Mouse (Mus musculus): ENCODE results near the gene Cd200. TPM values are rescaled to one million over a fixed set of nuclear protein-coding genes. Genes with fewer than 3 reads are reported as not detected.

The Cd200 gene
- polyA plus RNA-seq, 1 experiment from 2014 or later = 104 TPM

- ATAC-seq (replicated peaks; ENCODE audit: low FRiP score, low read depth) (no peak), DNase-seq (ENCODE audit: low spot score) (no peak)
- 87% methylated on average over 2 of the region's 2 CpGs for WGBS
- H3K4me3 ChIP-seq (replicated peaks; ENCODE audit: low read depth, low read length) = no peak overlapping the region
- no peak overlapping the region for H3K27ac ChIP-seq
- H3K4me2 ChIP-seq (ENCODE audit: low read length) = no peak overlapping the region
- H3K4me1 ChIP-seq (replicated peaks; ENCODE audit: insufficient read depth, low read length) = no peaks in the 10 kb centered on the region
- H3K9ac ChIP-seq (ENCODE audit: low read depth, low read length) = no peak overlapping the region
- TF ChIP-seq CTCF (IDR thresholded peaks at IDR 0.05; ENCODE audit: low read depth) = no peak
- no peaks in the 10 kb centered on the region for H3K27me3 ChIP-seq (ENCODE audit: insufficient read depth, low read length)
- no peaks in the 10 kb centered on the region for H3K36me3 ChIP-seq (ENCODE audit: insufficient read depth, low read length)
- H3K9me3 ChIP-seq (replicated peaks; ENCODE audit: low read length) = no peaks in the 10 kb centered on the region
Observed at GRCm38 (mm10) chr16:45374074-45374473, 34.8 kb downstream of the Cd200 start.

GRCm38 (mm10) chr16:45371076-45371475 lies 37.8 kb downstream of the Cd200 start:
- Histone ChIP-seq H3K36me3 (ENCODE audit: insufficient read depth, low read length) (no peaks in the 10 kb centered on the region), H3K4me1 (replicated peaks; ENCODE audit: insufficient read depth, low read length) (no peaks in the 10 kb centered on the region), H3K27ac (no peak overlapping the region), H3K9ac (ENCODE audit: low read depth, low read length) (no peak overlapping the region), H3K27me3 (ENCODE audit: insufficient read depth, low read length) (no peaks in the 10 kb centered on the region), H3K4me3 (replicated peaks; ENCODE audit: low read depth, low read length) (no peak overlapping the region), H3K9me3 (replicated peaks; ENCODE audit: low read length) (no peaks in the 10 kb centered on the region), H3K4me2 (ENCODE audit: low read length) (no peak overlapping the region)
- no peak for ATAC-seq (replicated peaks; ENCODE audit: low FRiP score, low read depth)
- TF ChIP-seq CTCF (IDR thresholded peaks at IDR 0.05; ENCODE audit: low read depth) = no peak
- no peak for DNase-seq (ENCODE audit: low spot score)
- WGBS = 77% methylated on average over 1 of the region's 1 CpGs

- DNase-seq (ENCODE audit: low spot score) (no peak), ATAC-seq (replicated peaks; ENCODE audit: low FRiP score, low read depth) (no peak)
- Histone ChIP-seq H3K27me3 (ENCODE audit: insufficient read depth, low read length) (no peaks in the 10 kb centered on the region), H3K27ac (no peak overlapping the region), H3K9ac (ENCODE audit: low read depth, low read length) (no peak overlapping the region), H3K4me2 (ENCODE audit: low read length) (no peak overlapping the region), H3K36me3 (ENCODE audit: insufficient read depth, low read length) (no peaks in the 10 kb centered on the region), H3K4me3 (replicated peaks; ENCODE audit: low read depth, low read length) (no peak overlapping the region), H3K9me3 (replicated peaks; ENCODE audit: low read length) (no peaks in the 10 kb centered on the region), H3K4me1 (replicated peaks; ENCODE audit: insufficient read depth, low read length) (no peaks in the 10 kb centered on the region)
- TF ChIP-seq CTCF (IDR thresholded peaks at IDR 0.05; ENCODE audit: low read depth) = no peak
- WGBS = 73% methylated on average over 4 of the region's 4 CpGs
Observed at GRCm38 (mm10) chr16:45369285-45369965, 39.4 kb downstream of the Cd200 start.

GRCm38 (mm10) chr16:45366111-45366510 lies 42.7 kb downstream of the Cd200 start:
- Histone ChIP-seq H3K27me3 (ENCODE audit: insufficient read depth, low read length) (no peaks in the 10 kb centered on the region), H3K9me3 (replicated peaks; ENCODE audit: low read length) (no peaks in the 10 kb centered on the region)
- TF ChIP-seq CTCF (IDR thresholded peaks at IDR 0.05; ENCODE audit: low read depth) = no peak

GRCm38 (mm10) chr16:45365353-45365752 lies 43.5 kb downstream of the Cd200 start:
- Histone ChIP-seq H3K4me3 (replicated peaks; ENCODE audit: low read depth, low read length) (no peak overlapping the region), H3K4me2 (ENCODE audit: low read length) (no peak overlapping the region), H3K27ac (no peak overlapping the region), H3K36me3 (ENCODE audit: insufficient read depth, low read length) (no peaks in the 10 kb centered on the region), H3K4me1 (replicated peaks; ENCODE audit: insufficient read depth, low read length) (no peaks in the 10 kb centered on the region), H3K9me3 (replicated peaks; ENCODE audit: low read length) (no peaks in the 10 kb centered on the region), H3K27me3 (ENCODE audit: insufficient read depth, low read length) (no peaks in the 10 kb centered on the region), H3K9ac (ENCODE audit: low read depth, low read length) (no peak overlapping the region)
- 55% methylated on average over 9 of the region's 9 CpGs for WGBS
- no peak for TF ChIP-seq CTCF (IDR thresholded peaks at IDR 0.05; ENCODE audit: low read depth)
- DNase-seq (ENCODE audit: low spot score) = no peak
- ATAC-seq (replicated peaks; ENCODE audit: low FRiP score, low read depth) = no peak

More at GRCm38 (mm10) chr16:45366111-45366510, 42.7 kb downstream of the Cd200 start:
- H3K4me1 ChIP-seq (replicated peaks; ENCODE audit: insufficient read depth, low read length) = no peaks in the 10 kb centered on the region
- 70% methylated on average over 7 of the region's 7 CpGs for WGBS
- ATAC-seq (replicated peaks; ENCODE audit: low FRiP score, low read depth) (no peak), DNase-seq (ENCODE audit: low spot score) (no peak)
- no peak overlapping the region for H3K27ac ChIP-seq
- no peak overlapping the region for H3K9ac ChIP-seq (ENCODE audit: low read depth, low read length)
- no peak overlapping the region for H3K4me3 ChIP-seq (replicated peaks; ENCODE audit: low read depth, low read length)
- H3K4me2 ChIP-seq (ENCODE audit: low read length) = no peak overlapping the region
- no peaks in the 10 kb centered on the region for H3K36me3 ChIP-seq (ENCODE audit: insufficient read depth, low read length)

- ATAC-seq (replicated peaks; ENCODE audit: low FRiP score, low read depth) = no peak
- Histone ChIP-seq H3K4me2 (ENCODE audit: low read length) (no peak overlapping the region), H3K4me3 (replicated peaks; ENCODE audit: low read depth, low read length) (no peak overlapping the region), H3K9ac (ENCODE audit: low read depth, low read length) (no peak overlapping the region), H3K27me3 (ENCODE audit: insufficient read depth, low read length) (no peaks in the 10 kb centered on the region), H3K9me3 (replicated peaks; ENCODE audit: low read length) (no peaks in the 10 kb centered on the region), H3K36me3 (ENCODE audit: insufficient read depth, low read length) (no peaks in the 10 kb centered on the region), H3K4me1 (replicated peaks; ENCODE audit: insufficient read depth, low read length) (no peaks in the 10 kb centered on the region), H3K27ac (no peak overlapping the region)
- DNase-seq (ENCODE audit: low spot score) = no peak
- 78% methylated on average over 1 of the region's 1 CpGs for WGBS
- no peak for TF ChIP-seq CTCF (IDR thresholded peaks at IDR 0.05; ENCODE audit: low read depth)
Observed at GRCm38 (mm10) chr16:45364627-45365026, 44.2 kb downstream of the Cd200 start.

Measured in kidney, postnatal 0 days (tissue).